In genomic region chr1:144243511-144243910, GRCm38 (mm10) we compare ENCODE assay signal across 8 mouse cellular contexts. TPM values are rescaled to one million over a fixed set of nuclear protein-coding genes. Genes with fewer than 3 reads are reported as not detected.
DNase-seq lines count a peak whose midpoint lies in the region; ATAC-seq lines count a peak whose summit lies in the region.

No protein-coding gene starts in this region.

- H3K27me3 ChIP-seq in embryonic facial prominence, embryonic 11.5 days (ENCODE audit: control insufficient read depth, insufficient read depth, low read length) = no peaks in the 10 kb centered on the region
- H3K27me3 ChIP-seq in embryonic facial prominence, embryonic 10.5 days (replicated peaks; ENCODE audit: low read depth, poor library complexity, severe bottlenecking) = no peaks in the 10 kb centered on the region

- no peak overlapping the region for H3K9ac ChIP-seq in embryonic facial prominence, embryonic 11.5 days (replicated peaks; ENCODE audit: low read length)

- no peaks in the 10 kb centered on the region for H3K9me3 ChIP-seq in embryonic facial prominence, embryonic 11.5 days (replicated peaks; ENCODE audit: control insufficient read depth, low read length)
- no peaks in the 10 kb centered on the region for H3K9me3 ChIP-seq in embryonic facial prominence, embryonic 10.5 days

- H3K4me3 ChIP-seq in embryonic facial prominence, embryonic 11.5 days (ENCODE audit: low read depth, low read length) = no peak overlapping the region
- H3K4me3 ChIP-seq in embryonic facial prominence, embryonic 10.5 days = no peak overlapping the region

- no peaks in the 10 kb centered on the region for H3K36me3 ChIP-seq in embryonic facial prominence, embryonic 11.5 days (replicated peaks; ENCODE audit: control insufficient read depth, insufficient read depth, low read depth, low read length)
- no peaks in the 10 kb centered on the region for H3K36me3 ChIP-seq in embryonic facial prominence, embryonic 10.5 days (replicated peaks)

- peak; percentile 14 for DNase-seq in embryonic facial prominence, embryonic 11.5 days (ENCODE audit: low spot score)
- DNase-seq in embryonic facial prominence, embryonic 10.5 days (ENCODE audit: low spot score) = no peak
- peak; percentile 5 for DNase-seq in ovary, postnatal 14 days (ENCODE audit: low spot score)
- DNase-seq in ovary, postnatal 36 days (ENCODE audit: low spot score) = no peak
- peak; percentile 7 for DNase-seq in embryo, embryonic 11 days
- DNase-seq in kidney, postnatal 36 days = peak; percentile 11 to 55
- DNase-seq in natural killer cell, adult 2 months (ENCODE audit: low spot score in 2 of 2) = peak; percentile 47 to 59
- no peak for DNase-seq in gastrocnemius, postnatal 10 days

- H3K4me1 ChIP-seq in embryonic facial prominence, embryonic 11.5 days (ENCODE audit: control insufficient read depth, insufficient read depth, low read length) = no peaks in the 10 kb centered on the region
- H3K4me1 ChIP-seq in embryonic facial prominence, embryonic 10.5 days = no peaks in the 10 kb centered on the region

- whole genome bisulfite sequencing in embryonic facial prominence, embryonic 11.5 days = 68% methylated on average over 1 of the region's 1 CpGs
- 75% methylated on average over 1 of the region's 1 CpGs for WGBS in embryonic facial prominence, embryonic 10.5 days

- ATAC-seq in embryonic facial prominence, embryonic 11.5 days (replicated peaks; ENCODE audit: insufficient number of reproducible peaks, low FRiP score, low TSS enrichment, low read depth) = no peak

- H3K4me2 ChIP-seq in embryonic facial prominence, embryonic 11.5 days (ENCODE audit: low read depth, low read length) = no peak overlapping the region

- no peak overlapping the region for H3K27ac ChIP-seq in embryonic facial prominence, embryonic 11.5 days (replicated peaks; ENCODE audit: low read depth, low read length)
- no peak overlapping the region for H3K27ac ChIP-seq in embryonic facial prominence, embryonic 10.5 days (replicated peaks)

RNA-seq across cellular contexts. Expression of gene Rgs1, which starts 5.5 kb away (rescaled TPM):
- 0.57 TPM in 1 of 2 replicates, not detected in the other for polyA plus RNA-seq in embryonic facial prominence, embryonic 11.5 days (2014; fragmentation: Nextera tagmentation; extraction: Ambion mirVana)
- not detected in 2 replicates for polyA plus RNA-seq in embryonic facial prominence, embryonic 10.5 days (2016; fragmentation: Nextera tagmentation; extraction: Ambion mirVana)
- not detected for total RNA-seq in gastrocnemius, postnatal 10 days (2021)

Comparison
In these comparisons a context has a peak if more than half of its experiments do, and no peak if none do; other contexts are left out.
1. DNase-seq: peak in embryonic facial prominence, embryonic 11.5 days (single experiment), ovary, postnatal 14 days (single experiment), embryo, embryonic 11 days (single experiment), kidney, postnatal 36 days (2 of 2) and natural killer cell, adult 2 months (2 of 2); none in embryonic facial prominence, embryonic 10.5 days (single experiment), ovary, postnatal 36 days (single experiment) and gastrocnemius, postnatal 10 days (single experiment).